25 mouse cellular contexts compared by ENCODE assay signal in genomic region chr2:20281903-20282302, GRCm38 (mm10).
DNase-seq lines count a peak whose midpoint lies in the region; ATAC-seq lines count a peak whose summit lies in the region.
"Had no signal": no experiment of that assay in that cellular context is flagged by ENCODE, and none has a peak within 500 bp of the region (broad histone marks: within the 10 kb centered on the region; RNA-seq: fewer than 3 reads in every experiment).

No protein-coding gene starts in this region.

- intact Hi-C loops in left cerebral cortex, postnatal 36 days (cut with DNase I): no loop called here

- no peak overlapping the region for H3K4me3 ChIP-seq in midbrain, embryonic 15.5 days
- H3K4me3 ChIP-seq: forebrain, embryonic 10.5 days; heart, embryonic 10.5 days; hindbrain, embryonic 12.5 days; lung, embryonic 15.5 days; neural tube, embryonic 12.5 days had no signal

- H3K4me1 ChIP-seq in midbrain, embryonic 15.5 days: no peaks in the 10 kb centered on the region
- H3K4me1 ChIP-seq: forebrain, embryonic 10.5 days; heart, embryonic 10.5 days; hindbrain, embryonic 12.5 days; lung, embryonic 15.5 days; neural tube, embryonic 12.5 days had no signal

- no peaks in the 10 kb centered on the region for H3K9me3 ChIP-seq in midbrain, embryonic 15.5 days
- H3K9me3 ChIP-seq: forebrain, embryonic 10.5 days; heart, embryonic 10.5 days; hindbrain, embryonic 12.5 days; lung, embryonic 15.5 days; neural tube, embryonic 12.5 days had no signal

- peak; percentile 92 for ATAC-seq in frontal cortex, adult (ENCODE audit: low TSS enrichment)
- ATAC-seq in midbrain, embryonic 15.5 days (replicated peaks): no peak
- ATAC-seq: CD4-positive, CD25-positive, alpha-beta regulatory T cell, adult 4 months; inflammation-experienced regulatory T-cells, adult 6 months; Patski had no signal

- no peak overlapping the region for H3K27ac ChIP-seq in midbrain, embryonic 15.5 days
- H3K27ac ChIP-seq: forebrain, embryonic 10.5 days; heart, embryonic 10.5 days; hindbrain, embryonic 12.5 days; liver, embryonic 14.5 days; lung, embryonic 15.5 days; macrophage; neural tube, embryonic 12.5 days; stomach, postnatal 0 days had no signal

- WGBS in midbrain, embryonic 15.5 days: 71% methylated on average over 2 of the region's 2 CpGs

- H3K4me2 ChIP-seq in midbrain, embryonic 15.5 days: no peak overlapping the region
- H3K4me2 ChIP-seq: hindbrain, embryonic 12.5 days; lung, embryonic 15.5 days; midbrain, embryonic 11.5 days; neural tube, embryonic 12.5 days had no signal

- no peaks in the 10 kb centered on the region for H3K36me3 ChIP-seq in midbrain, embryonic 15.5 days (replicated peaks)
- H3K36me3 ChIP-seq: forebrain, embryonic 10.5 days; heart, embryonic 10.5 days; hindbrain, embryonic 12.5 days; lung, embryonic 15.5 days; neural tube, embryonic 12.5 days had no signal

- H3K9ac ChIP-seq in midbrain, embryonic 15.5 days: no peak overlapping the region
- H3K9ac ChIP-seq: hindbrain, embryonic 12.5 days; liver, embryonic 14.5 days; lung, embryonic 15.5 days; neural tube, embryonic 12.5 days had no signal

- no peak for DNase-seq in frontal cortex, postnatal 25 days (ENCODE audit: low spot score in 2 of 2)
- peak; percentile 47 to 66 for DNase-seq in right cerebral cortex, adult 2 months (ENCODE audit: low spot score in 2 of 2)
- DNase-seq in right cerebral cortex, postnatal 14 days: no peak
- DNase-seq in left cerebral cortex, postnatal 36 days (ENCODE audit: low spot score in 2 of 2): peak; percentile 38 to 43
- DNase-seq in retina, embryonic 14.5 days (ENCODE audit: low spot score): no peak
- DNase-seq: adrenal gland, postnatal 14 days; cerebellum, adult 11 months; cerebellum, postnatal 36 days; kidney, adult 2 months; kidney, postnatal 10 days; thymus, postnatal 14 days had no signal

- H3K27me3 ChIP-seq in midbrain, embryonic 15.5 days (replicated peaks): no peaks in the 10 kb centered on the region
- H3K27me3 ChIP-seq: hindbrain, embryonic 12.5 days; lung, embryonic 15.5 days; neural tube, embryonic 12.5 days; Patski had no signal

Comparison
In these comparisons a context has a peak if more than half of its experiments do, and no peak if none do; other contexts are left out.
1. DNase-seq: peak in right cerebral cortex, adult 2 months (2 of 2) and left cerebral cortex, postnatal 36 days (2 of 2); none in frontal cortex, postnatal 25 days (0 of 2), right cerebral cortex, postnatal 14 days (single experiment) and retina, embryonic 14.5 days (single experiment).